Mouse (Mus musculus) olfactory bulb, adult 2 months (tissue): ENCODE measurements around the gene Meis2.

Source experiments
- CTCF ChIP-seq: fragments of 200-500 bp; IDR thresholded peaks from 2 replicates; pipeline ENCODE4 v1.5.1; 2012; ENCODE audit warnings: low read depth, mild to moderate bottlenecking, low read length, moderate library complexity; ENCODE audit not compliant: insufficient read depth
- POLR2A ChIP-seq: fragments of 200-500 bp; IDR thresholded peaks from 2 replicates; pipeline ENCODE4 v1.6.1; 2012; ENCODE audit warnings: mild to moderate bottlenecking, low read depth, low read length, moderate library complexity; ENCODE audit not compliant: insufficient read depth

GRCm38 (mm10) chr2:116080961-116081360 is 15.3 kb upstream of the Meis2 start:
- TF ChIP-seq CTCF (no peak), POLR2A (no peak)
